Mouse (Mus musculus) ES-E14 (cell line): Measurements from ENCODE around the gene Slc6a1.

Source experiments
- CHD2 ChIP-seq: IDR thresholded peaks from 2 replicates; pipeline ENCODE4 v1.6.1; 2014; ENCODE audit warnings: mild to moderate bottlenecking, low read depth, low read length, inconsistent platforms
- HCFC1 ChIP-seq: IDR thresholded peaks from 2 replicates; pipeline ENCODE4 v1.6.1; 2012; ENCODE audit warnings: low read length, inconsistent platforms, borderline replicate concordance; ENCODE audit not compliant: insufficient read depth
- MAFK ChIP-seq: IDR thresholded peaks from 2 replicates; pipeline ENCODE4 v1.6.1; 2014; ENCODE audit warnings: mild to moderate bottlenecking, low read depth, low read length, inconsistent platforms; ENCODE audit not compliant: insufficient read depth
- ZC3H11A ChIP-seq: IDR thresholded peaks from 2 replicates; pipeline ENCODE4 v1.6.1; 2012; ENCODE audit warnings: low read depth, mild to moderate bottlenecking, inconsistent platforms, low read length, borderline replicate concordance
- ZNF384 ChIP-seq: IDR thresholded peaks from 2 replicates; pipeline ENCODE4 v1.6.1; 2012; ENCODE audit warnings: low read depth, low read length, inconsistent platforms

- no peak for TF ChIP-seq ZC3H11A
- TF ChIP-seq MAFK, result no peak
- no peak for TF ChIP-seq HCFC1
- no peak for TF ChIP-seq CHD2
- TF ChIP-seq ZNF384, result no peak
Observed at GRCm38 (mm10) chr6:114272279-114272678, 10.2 kb upstream of the Slc6a1 start.
